Mouse (Mus musculus): ENCODE results near the gene Gm6793.

The Gm6793 gene

GRCm38 (mm10) chr8:112014936-112015335 is at the start of gene Gm6793:
TSS of gene Gm6793 (minus strand) at chr8:112015036.
- no peak for TF ChIP-seq GATA4 (IDR thresholded peaks at IDR 0.05; ENCODE audit: insufficient replicate concordance, low read length)

GRCm38 (mm10) chr8:112061372-112061771 is 46.5 kb upstream of the Gm6793 start:
- TF ChIP-seq GATA4 (IDR thresholded peaks at IDR 0.05; ENCODE audit: insufficient replicate concordance, low read length), result no peak

GRCm38 (mm10) chr8:112054456-112054855 is 39.6 kb upstream of the Gm6793 start:
- no peak for TF ChIP-seq GATA4 (IDR thresholded peaks at IDR 0.05; ENCODE audit: insufficient replicate concordance, low read length)

GRCm38 (mm10) chr8:112051537-112051936 is 36.7 kb upstream of the Gm6793 start:
- TF ChIP-seq GATA4 (IDR thresholded peaks at IDR 0.05; ENCODE audit: insufficient replicate concordance, low read length), result no peak

GRCm38 (mm10) chr8:112049984-112050383 is 35.1 kb upstream of the Gm6793 start:
- TF ChIP-seq GATA4 (IDR thresholded peaks at IDR 0.05; ENCODE audit: insufficient replicate concordance, low read length), result no peak

GRCm38 (mm10) chr8:112048293-112048692 is 33.5 kb upstream of the Gm6793 start:
- TF ChIP-seq GATA4 (IDR thresholded peaks at IDR 0.05; ENCODE audit: insufficient replicate concordance, low read length), result no peak

GRCm38 (mm10) chr8:112045896-112046295 is 31.1 kb upstream of the Gm6793 start:
- no peak for TF ChIP-seq GATA4 (IDR thresholded peaks at IDR 0.05; ENCODE audit: insufficient replicate concordance, low read length)

GRCm38 (mm10) chr8:112045182-112045581 is 30.3 kb upstream of the Gm6793 start:
- no peak for TF ChIP-seq GATA4 (IDR thresholded peaks at IDR 0.05; ENCODE audit: insufficient replicate concordance, low read length)

GRCm38 (mm10) chr8:112037521-112037920 is 22.7 kb upstream of the Gm6793 start:
- TF ChIP-seq GATA4 (IDR thresholded peaks at IDR 0.05; ENCODE audit: insufficient replicate concordance, low read length), result no peak

GRCm38 (mm10) chr8:112034603-112035002 is 19.8 kb upstream of the Gm6793 start:
- TF ChIP-seq GATA4 (IDR thresholded peaks at IDR 0.05; ENCODE audit: insufficient replicate concordance, low read length), result no peak

GRCm38 (mm10) chr8:112033071-112033470 is 18.2 kb upstream of the Gm6793 start:
- TF ChIP-seq GATA4 (IDR thresholded peaks at IDR 0.05; ENCODE audit: insufficient replicate concordance, low read length), result no peak

- no peak for TF ChIP-seq GATA4 (IDR thresholded peaks at IDR 0.05; ENCODE audit: insufficient replicate concordance, low read length)
Observed at GRCm38 (mm10) chr8:112030663-112031062, 15.8 kb upstream of the Gm6793 start.

- no peak for TF ChIP-seq GATA4 (IDR thresholded peaks at IDR 0.05; ENCODE audit: insufficient replicate concordance, low read length)
Observed at GRCm38 (mm10) chr8:112029455-112029854, 14.6 kb upstream of the Gm6793 start.

GRCm38 (mm10) chr8:112011816-112012242 is 3.0 kb downstream of the Gm6793 start:
- no peak for TF ChIP-seq GATA4 (IDR thresholded peaks at IDR 0.05; ENCODE audit: insufficient replicate concordance, low read length)

- no peak for TF ChIP-seq GATA4 (IDR thresholded peaks at IDR 0.05; ENCODE audit: insufficient replicate concordance, low read length)
Observed at GRCm38 (mm10) chr8:112010997-112011815, 3.6 kb downstream of the Gm6793 start, which contains the start of the genes Kars and Terf2ip. TSS of gene Kars (minus strand) at chr8:112011323. TSS of gene Terf2ip (plus strand) at chr8:112011398.

- no peak for TF ChIP-seq GATA4 (IDR thresholded peaks at IDR 0.05; ENCODE audit: insufficient replicate concordance, low read length)
Observed at GRCm38 (mm10) chr8:112009558-112009957, 5.3 kb downstream of the Gm6793 start.

GRCm38 (mm10) chr8:112007669-112008068 is 7.2 kb downstream of the Gm6793 start:
- no peak for TF ChIP-seq GATA4 (IDR thresholded peaks at IDR 0.05; ENCODE audit: insufficient replicate concordance, low read length)

All from liver, adult (tissue).